Mouse (Mus musculus) spleen, adult 12 weeks (tissue): Measurements from ENCODE around the gene Npcd.

ENCODE experiments used
- DNase-seq: peaks from one replicate; pipeline ENCODE4 v3.0.0; 2022; ENCODE audit warnings: low spot score

Gene Npcd

GRCm38 (mm10) chr15:79741921-79742705, 91.9 kb downstream of the Npcd start, which contains the start of gene Sun2:
TSS of gene Sun2 (minus strand) at chr15:79742536.
- peak; percentile 83 for DNase-seq

- peak; percentile 38 for DNase-seq
Observed at GRCm38 (mm10) chr15:79741173-79741858, 92.7 kb downstream of the Npcd start.

GRCm38 (mm10) chr15:79740739-79741138, 93.3 kb downstream of the Npcd start:
- DNase-seq, result no peak
